Mouse (Mus musculus) forebrain, embryonic 15.5 days (tissue): ENCODE measurements around the gene Fez2. TPM values are rescaled to one million over a fixed set of nuclear protein-coding genes. Genes with fewer than 3 reads are reported as not detected.

Experiments used
- ATAC-seq: fragments of 200-750 bp; cut with Nextera tagmentation; replicated peaks from 2 replicates; pipeline ENCODE4 v1.8.0; 2017; ENCODE audit warnings: mild to moderate bottlenecking, moderate TSS enrichment, moderate library complexity
- H3K27ac ChIP-seq: fragments of 300-500 bp; sonication (generic); replicated peaks from 2 replicates; pipeline ENCODE4 v1.5.1; 2015; ENCODE audit warnings: mild to moderate bottlenecking, inconsistent platforms
- H3K27me3 ChIP-seq: fragments of 300-500 bp; sonication (generic); 2 replicates; pipeline ENCODE4 v1.6.1; 2015; ENCODE audit warnings: inconsistent platforms
- H3K36me3 ChIP-seq: fragments of 300-500 bp; sonication (generic); 2 replicates; pipeline ENCODE4 v1.6.1; 2015; ENCODE audit warnings: mild to moderate bottlenecking, inconsistent platforms
- H3K4me1 ChIP-seq: fragments of 300-500 bp; sonication (generic); 2 replicates; pipeline ENCODE4 v1.6.1; 2015; ENCODE audit warnings: inconsistent platforms
- H3K4me2 ChIP-seq: fragments of 300-500 bp; sonication (generic); replicated peaks from 2 replicates; pipeline ENCODE4 v1.6.1; 2015; ENCODE audit warnings: mild to moderate bottlenecking, inconsistent platforms
- H3K4me3 ChIP-seq: fragments of 300-500 bp; sonication (generic); 2 replicates; pipeline ENCODE4 v1.5.1; 2015; ENCODE audit warnings: mild to moderate bottlenecking, inconsistent platforms
- H3K9ac ChIP-seq: fragments of 300-500 bp; sonication (generic); replicated peaks from 2 replicates; pipeline ENCODE4 v1.6.1; 2015; ENCODE audit warnings: mild to moderate bottlenecking, inconsistent platforms
- H3K9me3 ChIP-seq: fragments of 300-500 bp; sonication (generic); 2 replicates; pipeline ENCODE4 v1.6.1; 2016; ENCODE audit warnings: inconsistent platforms
- WGBS: fragments of 180-500 bp; shearing (Covaris S2); methylation state at CpG from one replicate; pipeline ENCODE4 v1.1.7; 2015; ENCODE audit warnings: mixed read lengths; 5-methylcytosine and 5-hydroxymethylcytosine counted together
- polyA plus RNA-seq: library from polyadenylated mRNA; unstranded; fragments of >200 nt; fragmentation: Nextera tagmentation; extraction: Ambion mirVana; gene quantifications from 2 replicates; pipeline ENCODE4 v1.2.1, GENCODE M21; 2015

The Fez2 gene
- polyA plus RNA-seq, 1 experiment from 2014 or later: 37.3 TPM

GRCm38 (mm10) chr17:78440771-78441170 is 22.8 kb upstream of the Fez2 start:
- H3K27me3 ChIP-seq: no peaks in the 10 kb centered on the region
- no peak overlapping the region for H3K9ac ChIP-seq
- no peaks in the 10 kb centered on the region for H3K9me3 ChIP-seq
- no peak overlapping the region for H3K4me3 ChIP-seq
- no peak overlapping the region for H3K27ac ChIP-seq
- WGBS: 98% methylated on average over 2 of the region's 2 CpGs
- ATAC-seq: no peak
- H3K4me1 ChIP-seq: no peaks in the 10 kb centered on the region
- H3K36me3 ChIP-seq: no peaks in the 10 kb centered on the region
- no peak overlapping the region for H3K4me2 ChIP-seq

- Histone ChIP-seq H3K4me1 (no peaks in the 10 kb centered on the region), H3K4me2 (no peak overlapping the region), H3K27ac (no peak overlapping the region), H3K9ac (no peak overlapping the region), H3K36me3 (no peaks in the 10 kb centered on the region), H3K4me3 (no peak overlapping the region), H3K27me3 (no peaks in the 10 kb centered on the region), H3K9me3 (no peaks in the 10 kb centered on the region)
- 94% methylated on average over 4 of the region's 4 CpGs for WGBS
- no peak for ATAC-seq
Observed at GRCm38 (mm10) chr17:78437161-78437560, 19.2 kb upstream of the Fez2 start.

- Histone ChIP-seq H3K4me1 (no peaks in the 10 kb centered on the region), H3K27ac (no peak overlapping the region), H3K36me3 (no peaks in the 10 kb centered on the region), H3K4me2 (no peak overlapping the region), H3K9ac (no peak overlapping the region), H3K27me3 (no peaks in the 10 kb centered on the region), H3K9me3 (no peaks in the 10 kb centered on the region), H3K4me3 (no peak overlapping the region)
- no peak for ATAC-seq
- WGBS: 87% methylated on average over 6 of the region's 6 CpGs
Observed at GRCm38 (mm10) chr17:78435661-78436060, 17.7 kb upstream of the Fez2 start.

GRCm38 (mm10) chr17:78434746-78435145 is 16.8 kb upstream of the Fez2 start:
- H3K4me2 ChIP-seq: no peak overlapping the region
- no peak overlapping the region for H3K4me3 ChIP-seq
- H3K27me3 ChIP-seq: no peaks in the 10 kb centered on the region
- H3K27ac ChIP-seq: no peak overlapping the region
- ATAC-seq: no peak
- no peak overlapping the region for H3K9ac ChIP-seq
- WGBS: 39% methylated on average over 1 of the region's 1 CpGs
- H3K36me3 ChIP-seq: no peaks in the 10 kb centered on the region
- H3K9me3 ChIP-seq: no peaks in the 10 kb centered on the region
- H3K4me1 ChIP-seq: no peaks in the 10 kb centered on the region

GRCm38 (mm10) chr17:78430374-78430773 is 12.4 kb upstream of the Fez2 start:
- Histone ChIP-seq H3K27me3 (no peaks in the 10 kb centered on the region), H3K9me3 (no peaks in the 10 kb centered on the region), H3K4me2 (no peak overlapping the region), H3K4me3 (no peak overlapping the region), H3K9ac (no peak overlapping the region), H3K4me1 (no peaks in the 10 kb centered on the region), H3K36me3 (no peaks in the 10 kb centered on the region), H3K27ac (no peak overlapping the region)
- 67% methylated on average over 8 of the region's 8 CpGs for WGBS
- ATAC-seq: no peak

- no peak overlapping the region for H3K4me3 ChIP-seq
- no peak overlapping the region for H3K4me2 ChIP-seq
- no peak for ATAC-seq
- no peak overlapping the region for H3K27ac ChIP-seq
- H3K36me3 ChIP-seq: no peaks in the 10 kb centered on the region
- H3K9ac ChIP-seq: no peak overlapping the region
- no peaks in the 10 kb centered on the region for H3K27me3 ChIP-seq
- 87% methylated on average over 4 of the region's 4 CpGs for WGBS
- H3K4me1 ChIP-seq: no peaks in the 10 kb centered on the region
- H3K9me3 ChIP-seq: no peaks in the 10 kb centered on the region
Observed at GRCm38 (mm10) chr17:78429051-78429450, 11.1 kb upstream of the Fez2 start.

- no peaks in the 10 kb centered on the region for H3K27me3 ChIP-seq
- no peak overlapping the region for H3K4me2 ChIP-seq
- no peaks in the 10 kb centered on the region for H3K36me3 ChIP-seq
- 74% methylated on average over 8 of the region's 8 CpGs for WGBS
- ATAC-seq: no peak
- H3K9me3 ChIP-seq: no peaks in the 10 kb centered on the region
- no peaks in the 10 kb centered on the region for H3K4me1 ChIP-seq
- H3K9ac ChIP-seq: no peak overlapping the region
- no peak overlapping the region for H3K27ac ChIP-seq
- no peak overlapping the region for H3K4me3 ChIP-seq
Observed at GRCm38 (mm10) chr17:78425026-78425425, 7.1 kb upstream of the Fez2 start.

GRCm38 (mm10) chr17:78419216-78419615 is 1.3 kb upstream of the Fez2 start:
- H3K9ac ChIP-seq: no peak overlapping the region
- no peaks in the 10 kb centered on the region for H3K9me3 ChIP-seq
- no peaks in the 10 kb centered on the region for H3K36me3 ChIP-seq
- 80% methylated on average over 4 of the region's 4 CpGs for WGBS
- H3K4me1 ChIP-seq: 0 out of 2 replicates have a peak, but pooled peaks cover 11% of the 10 kb centered on the region
- no peak for ATAC-seq
- no peaks in the 10 kb centered on the region for H3K27me3 ChIP-seq
- no peak overlapping the region for H3K4me2 ChIP-seq
- no peak overlapping the region for H3K27ac ChIP-seq
- H3K4me3 ChIP-seq: no peak overlapping the region

GRCm38 (mm10) chr17:78415255-78415654 is 2.7 kb downstream of the Fez2 start:
- H3K4me2 ChIP-seq: no peak overlapping the region
- WGBS: 92% methylated on average over 2 of the region's 2 CpGs
- no peak for ATAC-seq
- no peak overlapping the region for H3K27ac ChIP-seq
- H3K9me3 ChIP-seq: no peaks in the 10 kb centered on the region
- no peaks in the 10 kb centered on the region for H3K27me3 ChIP-seq
- no peak overlapping the region for H3K4me3 ChIP-seq
- no peak overlapping the region for H3K9ac ChIP-seq
- 0 out of 2 replicates have a peak, but pooled peaks cover 11% of the 10 kb centered on the region for H3K4me1 ChIP-seq
- H3K36me3 ChIP-seq: no peaks in the 10 kb centered on the region

GRCm38 (mm10) chr17:78409900-78410299 is 8.1 kb downstream of the Fez2 start:
- 21% methylated on average over 2 of the region's 2 CpGs for WGBS
- Histone ChIP-seq H3K4me1 (0 out of 2 replicates have a peak, but pooled peaks cover 3% of the 10 kb centered on the region), H3K27ac (no peak overlapping the region), H3K9me3 (no peaks in the 10 kb centered on the region), H3K9ac (no peak overlapping the region), H3K4me3 (no peak overlapping the region), H3K27me3 (no peaks in the 10 kb centered on the region), H3K4me2 (no peak overlapping the region), H3K36me3 (no peaks in the 10 kb centered on the region)
- ATAC-seq: no peak; the same call in 1 of the 2 replicates

GRCm38 (mm10) chr17:78408386-78408785 is 9.6 kb downstream of the Fez2 start:
- ATAC-seq: no peak
- no peak overlapping the region for H3K27ac ChIP-seq
- H3K36me3 ChIP-seq: no peaks in the 10 kb centered on the region
- 75% methylated on average over 10 of the region's 10 CpGs for WGBS
- no peak overlapping the region for H3K9ac ChIP-seq
- no peaks in the 10 kb centered on the region for H3K9me3 ChIP-seq
- H3K4me1 ChIP-seq: 0 out of 2 replicates have a peak, but pooled peaks cover 3% of the 10 kb centered on the region
- no peak overlapping the region for H3K4me3 ChIP-seq
- no peak overlapping the region for H3K4me2 ChIP-seq
- no peaks in the 10 kb centered on the region for H3K27me3 ChIP-seq

- 94% methylated on average over 4 of the region's 4 CpGs for WGBS
Observed at GRCm38 (mm10) chr17:78407581-78407980, 10.4 kb downstream of the Fez2 start.

GRCm38 (mm10) chr17:78406854-78407253 is 11.1 kb downstream of the Fez2 start:
- H3K27ac ChIP-seq: no peak overlapping the region
- 77% methylated on average over 10 of the region's 10 CpGs for WGBS

More at GRCm38 (mm10) chr17:78407581-78407980, 10.4 kb downstream of the Fez2 start:
- 0 out of 2 replicates have a peak, but pooled peaks cover 3% of the 10 kb centered on the region for H3K4me1 ChIP-seq
- H3K4me3 ChIP-seq: no peak overlapping the region
- no peak for ATAC-seq
- no peaks in the 10 kb centered on the region for H3K27me3 ChIP-seq
- no peaks in the 10 kb centered on the region; the same call in 1 of the 2 replicates for H3K36me3 ChIP-seq
- no peaks in the 10 kb centered on the region for H3K9me3 ChIP-seq
- no peak overlapping the region for H3K9ac ChIP-seq
- no peak overlapping the region for H3K27ac ChIP-seq
- no peak overlapping the region for H3K4me2 ChIP-seq

More at GRCm38 (mm10) chr17:78406854-78407253, 11.1 kb downstream of the Fez2 start:
- no peaks in the 10 kb centered on the region; the same call in 1 of the 2 replicates for H3K36me3 ChIP-seq
- no peak overlapping the region for H3K9ac ChIP-seq
- no peak for ATAC-seq
- 0 out of 2 replicates have a peak, but pooled peaks cover 3% of the 10 kb centered on the region for H3K4me1 ChIP-seq
- H3K4me3 ChIP-seq: no peak overlapping the region
- H3K4me2 ChIP-seq: no peak overlapping the region
- no peaks in the 10 kb centered on the region for H3K27me3 ChIP-seq
- no peaks in the 10 kb centered on the region for H3K9me3 ChIP-seq
